Mouse (Mus musculus) urinary bladder, postnatal 36 days (tissue): ENCODE measurements at regions not wholly inside any gene's neighbourhood (a gene's known extent, or its start where the extent isn't known, plus 50 kb on each side); places are given as distances from the start of the nearest gene placed in this dataset.
"Not testable (repeated sequence)": the region's sequence is repeated elsewhere in the genome, so short reads cannot be mapped to it uniquely, and the experiment has no call there.

ENCODE experiments used
- DNase-seq, 2 experiments: peaks; one replicate each; pipeline ENCODE4 v3.0.0; 2022; ENCODE audit warnings: low spot score in 2 of 2, mixed read lengths in 1 of 2

GRCm38 (mm10) chr12:79991279-79991678 is 121.5 kb downstream of the Zfp36l1 start:
- DNase-seq, result no peak

- no peak for DNase-seq
Measured at GRCm38 (mm10) chr12:79990751-79991150, 122.1 kb downstream of the Zfp36l1 start.

- no peak for DNase-seq
Measured at GRCm38 (mm10) chr12:79989582-79990110, 123.2 kb downstream of the Zfp36l1 start.

GRCm38 (mm10) chr12:79988401-79989358 is 124.1 kb downstream of the Zfp36l1 start:
- DNase-seq, result no peak

GRCm38 (mm10) chr12:79986241-79986976 is 126.4 kb downstream of the Zfp36l1 start:
- no peak for DNase-seq

- DNase-seq, result no peak
Measured at GRCm38 (mm10) chr12:79984985-79985747, 127.6 kb downstream of the Zfp36l1 start.

- no peak for DNase-seq
Measured at GRCm38 (mm10) chr12:79984025-79984790, 128.6 kb downstream of the Zfp36l1 start.

GRCm38 (mm10) chr12:79983232-79983631 is 129.6 kb downstream of the Zfp36l1 start:
- no peak for DNase-seq

GRCm38 (mm10) chr12:79982497-79982896 is 130.3 kb downstream of the Zfp36l1 start:
- not testable (repeated sequence) for DNase-seq

- no peak for DNase-seq
Measured at GRCm38 (mm10) chr12:79980711-79981110, 132.1 kb downstream of the Zfp36l1 start.

GRCm38 (mm10) chr12:79977136-79977535 is 135.7 kb downstream of the Zfp36l1 start:
- DNase-seq, result no peak

GRCm38 (mm10) chr12:79975466-79976239 is 137.2 kb downstream of the Zfp36l1 start:
- DNase-seq, result no peak

- DNase-seq, result no peak
Measured at GRCm38 (mm10) chr12:79975050-79975449, 137.8 kb downstream of the Zfp36l1 start.

GRCm38 (mm10) chr12:79974530-79974929 is 138.3 kb downstream of the Zfp36l1 start:
- no peak for DNase-seq

- DNase-seq, result no peak
Measured at GRCm38 (mm10) chr12:79973566-79974230, 139.1 kb downstream of the Zfp36l1 start.

GRCm38 (mm10) chr12:79970981-79971390 is 141.8 kb downstream of the Zfp36l1 start:
- no peak for DNase-seq

- DNase-seq, result no peak
Measured at GRCm38 (mm10) chr12:79970227-79970901, 142.4 kb downstream of the Zfp36l1 start.

GRCm38 (mm10) chr12:79969346-79970226 is 143.2 kb downstream of the Zfp36l1 start:
- DNase-seq, result no peak
